Mouse (Mus musculus) lung, adult 2 months (tissue): ENCODE measurements at regions not wholly inside any gene's neighbourhood (a gene's known extent, or its start where the extent isn't known, plus 50 kb on each side); places are given as distances from the start of the nearest gene placed in this dataset.

Source experiments
- CTCF ChIP-seq: fragments of 200-500 bp; IDR thresholded peaks from 2 replicates; pipeline ENCODE4 v1.5.1; 2011; ENCODE audit warnings: mild to moderate bottlenecking, low read length, control low read depth; ENCODE audit not compliant: insufficient read depth
- POLR2A ChIP-seq: fragments of 200-500 bp; IDR thresholded peaks from 2 replicates; pipeline ENCODE4 v1.6.1; 2011; ENCODE audit warnings: low read depth, mild to moderate bottlenecking, control low read depth, low read length, borderline replicate concordance; ENCODE audit errors: extremely low read depth

- TF ChIP-seq CTCF (no peak), POLR2A (no peak)
These were observed 60.5 kb upstream of the Msn start for GRCm38 (mm10) chrX:96035307-96035706.
